Mouse (Mus musculus): ENCODE data around the gene Psmb8. TPM values are rescaled to one million over a fixed set of nuclear protein-coding genes. Genes with fewer than 3 reads are reported as not detected.

Gene Psmb8
- polyA plus RNA-seq, 1 experiment from 2014 or later, result 18.5 TPM

DNA sequence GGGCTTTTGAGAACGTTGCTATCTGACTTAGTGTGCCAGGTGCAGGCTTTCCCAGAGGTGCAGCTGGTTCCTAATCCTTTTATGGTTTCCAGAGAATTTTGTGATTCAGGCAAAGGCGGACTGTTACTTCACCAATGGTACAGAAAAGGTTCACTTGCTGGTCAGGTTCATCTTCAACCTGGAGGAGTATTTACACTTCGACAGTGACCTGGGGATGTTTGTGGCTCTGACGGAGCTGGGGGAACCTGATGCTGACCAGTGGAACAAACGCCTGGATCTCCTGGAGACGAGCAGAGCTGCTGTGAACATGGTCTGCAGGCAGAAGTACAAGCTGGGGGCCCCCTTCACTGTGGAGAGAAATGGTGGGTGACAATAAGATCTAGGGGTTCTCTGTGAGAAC, 43.4 kb downstream of the Psmb8 start:
- Histone ChIP-seq H3K9ac (ENCODE audit: low read depth, low read length) (no peak overlapping the region), H3K4me3 (ENCODE audit: low read depth, low read length) (no peak overlapping the region), H3K4me2 (ENCODE audit: low read depth, low read length) (no peak overlapping the region), H3K27ac (ENCODE audit: low read length) (no peak overlapping the region), H3K27me3 (ENCODE audit: control insufficient read depth, insufficient read depth, low read depth, low read length) (no peaks in the 10 kb centered on the region), H3K4me1 (ENCODE audit: control insufficient read depth, low read depth, low read length) (no peaks in the 10 kb centered on the region), H3K9me3 (replicated peaks; ENCODE audit: control insufficient read depth, low read length) (no peaks in the 10 kb centered on the region), H3K36me3 (ENCODE audit: control insufficient read depth, insufficient read depth) (no peaks in the 10 kb centered on the region)
- ATAC-seq (ENCODE audit: low read depth), result no peak
- 50% methylated on average over 6 of the region's 6 CpGs for WGBS (ENCODE audit: insufficient replicate concordance)

- 59% methylated on average over 4 of the region's 4 CpGs for WGBS (ENCODE audit: insufficient replicate concordance)
Observed at GRCm38 (mm10) chr17:34244656-34245055, 47.1 kb downstream of the Psmb8 start.

DNA sequence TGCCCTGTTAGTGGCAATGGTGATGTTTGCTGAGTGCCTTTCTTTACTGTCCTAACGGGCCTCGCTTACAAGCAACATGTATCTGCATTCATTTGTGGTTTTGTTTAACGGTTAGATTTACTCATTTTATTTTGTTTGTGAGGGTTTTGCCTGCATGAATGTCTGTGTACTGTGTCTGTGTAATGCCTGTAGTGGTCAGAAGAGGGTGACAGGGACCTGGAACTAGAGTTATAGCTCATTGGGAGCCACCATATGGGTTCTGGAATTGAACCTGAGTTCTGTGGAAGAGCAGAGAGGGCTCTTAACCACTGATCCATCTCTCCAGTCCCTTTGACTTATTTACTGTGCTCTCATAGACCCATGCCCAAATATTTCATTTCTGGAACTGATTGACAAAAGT, 49.5 kb downstream of the Psmb8 start:
- Histone ChIP-seq H3K4me1 (ENCODE audit: control insufficient read depth, low read depth, low read length) (no peaks in the 10 kb centered on the region), H3K9ac (ENCODE audit: low read depth, low read length) (no peak overlapping the region), H3K27ac (ENCODE audit: low read length) (no peak overlapping the region), H3K9me3 (replicated peaks; ENCODE audit: control insufficient read depth, low read length) (no peaks in the 10 kb centered on the region), H3K36me3 (ENCODE audit: control insufficient read depth, insufficient read depth) (no peaks in the 10 kb centered on the region), H3K4me2 (ENCODE audit: low read depth, low read length) (no peak overlapping the region), H3K27me3 (ENCODE audit: control insufficient read depth, insufficient read depth, low read depth, low read length) (no peaks in the 10 kb centered on the region), H3K4me3 (ENCODE audit: low read depth, low read length) (no peak overlapping the region)
- ATAC-seq (ENCODE audit: low read depth), result no peak
- 60% methylated on average over 3 of the region's 3 CpGs for whole genome bisulfite sequencing (ENCODE audit: insufficient replicate concordance)

More at GRCm38 (mm10) chr17:34244656-34245055, 47.1 kb downstream of the Psmb8 start:
- no peaks in the 10 kb centered on the region for H3K9me3 ChIP-seq (replicated peaks; ENCODE audit: control insufficient read depth, low read length)
- no peaks in the 10 kb centered on the region for H3K36me3 ChIP-seq (ENCODE audit: control insufficient read depth, insufficient read depth)
- H3K4me1 ChIP-seq (ENCODE audit: control insufficient read depth, low read depth, low read length), result no peaks in the 10 kb centered on the region
- H3K9ac ChIP-seq (ENCODE audit: low read depth, low read length), result no peak overlapping the region
- no peaks in the 10 kb centered on the region for H3K27me3 ChIP-seq (ENCODE audit: control insufficient read depth, insufficient read depth, low read depth, low read length)
- no peak for ATAC-seq (ENCODE audit: low read depth)
- no peak overlapping the region for H3K27ac ChIP-seq (ENCODE audit: low read length)
- H3K4me3 ChIP-seq (ENCODE audit: low read depth, low read length), result no peak overlapping the region
- no peak overlapping the region for H3K4me2 ChIP-seq (ENCODE audit: low read depth, low read length)

GRCm38 (mm10) chr17:34248764-34249163, 51.2 kb downstream of the Psmb8 start:
- Histone ChIP-seq H3K4me2 (ENCODE audit: low read depth, low read length) (no peak overlapping the region), H3K27me3 (ENCODE audit: control insufficient read depth, insufficient read depth, low read depth, low read length) (no peaks in the 10 kb centered on the region), H3K36me3 (ENCODE audit: control insufficient read depth, insufficient read depth) (no peaks in the 10 kb centered on the region), H3K4me1 (ENCODE audit: control insufficient read depth, low read depth, low read length) (no peaks in the 10 kb centered on the region), H3K4me3 (ENCODE audit: low read depth, low read length) (no peak overlapping the region), H3K27ac (ENCODE audit: low read length) (no peak overlapping the region), H3K9me3 (replicated peaks; ENCODE audit: control insufficient read depth, low read length) (no peaks in the 10 kb centered on the region), H3K9ac (ENCODE audit: low read depth, low read length) (no peak overlapping the region)
- ATAC-seq (ENCODE audit: low read depth), result no peak
- 9% methylated on average over 2 of the region's 2 CpGs for WGBS (ENCODE audit: insufficient replicate concordance)

DNA sequence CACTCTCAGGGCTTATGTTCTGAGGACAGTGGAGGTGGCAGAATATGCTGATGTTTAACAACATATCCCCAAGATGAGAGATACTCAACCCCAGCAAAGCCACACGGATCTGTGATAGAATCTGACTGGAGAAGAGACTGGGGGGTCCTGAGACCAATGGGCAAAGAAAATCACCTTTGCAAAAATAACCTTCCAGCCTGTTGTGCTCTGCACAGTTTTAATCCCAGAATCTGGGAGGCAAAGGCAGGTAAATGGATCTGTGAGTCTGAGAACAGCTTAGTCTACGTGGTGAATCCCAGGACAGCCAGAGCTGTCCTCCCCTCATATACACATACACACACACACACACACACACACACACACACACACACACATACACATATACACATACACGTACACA, 51.8 kb downstream of the Psmb8 start:
- Histone ChIP-seq H3K4me1 (ENCODE audit: control insufficient read depth, low read depth, low read length) (no peaks in the 10 kb centered on the region), H3K27me3 (ENCODE audit: control insufficient read depth, insufficient read depth, low read depth, low read length) (no peaks in the 10 kb centered on the region), H3K36me3 (ENCODE audit: control insufficient read depth, insufficient read depth) (no peaks in the 10 kb centered on the region), H3K9me3 (replicated peaks; ENCODE audit: control insufficient read depth, low read length) (no peaks in the 10 kb centered on the region), H3K4me2 (ENCODE audit: low read depth, low read length) (no peak overlapping the region), H3K27ac (ENCODE audit: low read length) (no peak overlapping the region), H3K4me3 (ENCODE audit: low read depth, low read length) (no peak overlapping the region), H3K9ac (ENCODE audit: low read depth, low read length) (no peak overlapping the region)
- ATAC-seq (ENCODE audit: low read depth), result no peak
- WGBS (ENCODE audit: insufficient replicate concordance), result 29% methylated on average over 3 of the region's 3 CpGs

GRCm38 (mm10) chr17:34249878-34250277, 52.4 kb downstream of the Psmb8 start:
- 18% methylated on average over 4 of the region's 4 CpGs for WGBS (ENCODE audit: insufficient replicate concordance)
- Histone ChIP-seq H3K4me1 (ENCODE audit: control insufficient read depth, low read depth, low read length) (no peaks in the 10 kb centered on the region), H3K4me2 (ENCODE audit: low read depth, low read length) (no peak overlapping the region), H3K36me3 (ENCODE audit: control insufficient read depth, insufficient read depth) (no peaks in the 10 kb centered on the region), H3K4me3 (ENCODE audit: low read depth, low read length) (no peak overlapping the region), H3K9me3 (replicated peaks; ENCODE audit: control insufficient read depth, low read length) (no peaks in the 10 kb centered on the region), H3K27me3 (ENCODE audit: control insufficient read depth, insufficient read depth, low read depth, low read length) (no peaks in the 10 kb centered on the region), H3K27ac (ENCODE audit: low read length) (no peak overlapping the region), H3K9ac (ENCODE audit: low read depth, low read length) (no peak overlapping the region)
- no peak for ATAC-seq (ENCODE audit: low read depth)

Other genes with a start within 250 kb of the Psmb8 start
- 2.2 and 2.3 TPM in 2 replicates for gene B3galt4, start 246.2 kb upstream of the Psmb8 start, polyA plus RNA-seq (2015; fragmentation: Nextera tagmentation; extraction: Ambion mirVana)
- gene Vps52, start 241.9 kb upstream of the Psmb8 start, polyA plus RNA-seq (2015; fragmentation: Nextera tagmentation; extraction: Ambion mirVana), result 21.3 and 21.9 TPM in 2 replicates
- gene Rps18, start 241.7 kb upstream of the Psmb8 start, polyA plus RNA-seq (2015; fragmentation: Nextera tagmentation; extraction: Ambion mirVana), result 904 and 1,002 TPM in 2 replicates
- 126 and 139 TPM in 2 replicates for gene H2-K1, start 197.4 kb upstream of the Psmb8 start, polyA plus RNA-seq (2015; fragmentation: Nextera tagmentation; extraction: Ambion mirVana)
- gene Ring1, start 173.0 kb upstream of the Psmb8 start, polyA plus RNA-seq (2015; fragmentation: Nextera tagmentation; extraction: Ambion mirVana), result 3.2 and 4.0 TPM in 2 replicates
- 30.1 and 32.2 TPM in 2 replicates for gene H2-Ke6, start 169.7 kb upstream of the Psmb8 start, polyA plus RNA-seq (2015; fragmentation: Nextera tagmentation; extraction: Ambion mirVana)
- gene Slc39a7, start 166.0 kb upstream of the Psmb8 start, polyA plus RNA-seq (2015; fragmentation: Nextera tagmentation; extraction: Ambion mirVana), result 58.8 and 59.8 TPM in 2 replicates
- 14.7 and 15.7 TPM in 2 replicates for gene Rxrb, start 165.9 kb upstream of the Psmb8 start, polyA plus RNA-seq (2015; fragmentation: Nextera tagmentation; extraction: Ambion mirVana)
- 0.26 and 0.27 TPM in 2 replicates for gene Col11a2, start 158.3 kb upstream of the Psmb8 start, polyA plus RNA-seq (2015; fragmentation: Nextera tagmentation; extraction: Ambion mirVana)
- gene H2-Oa, start 105.4 kb upstream of the Psmb8 start, polyA plus RNA-seq (2015; fragmentation: Nextera tagmentation; extraction: Ambion mirVana), result 0.43 and 0.57 TPM in 2 replicates
- gene H2-DMa, start 78.2 kb upstream of the Psmb8 start, polyA plus RNA-seq (2015; fragmentation: Nextera tagmentation; extraction: Ambion mirVana), result 5.3 and 5.5 TPM in 2 replicates
- gene Brd2, start 75.1 kb upstream of the Psmb8 start, polyA plus RNA-seq (2015; fragmentation: Nextera tagmentation; extraction: Ambion mirVana), result 32.0 and 35.8 TPM in 2 replicates
- gene H2-DMb2, start 54.4 kb upstream of the Psmb8 start, polyA plus RNA-seq (2015; fragmentation: Nextera tagmentation; extraction: Ambion mirVana), result 0.74 and 1.0 TPM in 2 replicates
- gene H2-DMb1, start 44.6 kb upstream of the Psmb8 start, polyA plus RNA-seq (2015; fragmentation: Nextera tagmentation; extraction: Ambion mirVana), result 1.3 and 1.5 TPM in 2 replicates
- gene Tap1, start 10.2 kb upstream of the Psmb8 start, polyA plus RNA-seq (2015; fragmentation: Nextera tagmentation; extraction: Ambion mirVana), result 3.8 and 4.2 TPM in 2 replicates
- 9.6 and 9.7 TPM in 2 replicates for gene Psmb9, start 10.0 kb upstream of the Psmb8 start, polyA plus RNA-seq (2015; fragmentation: Nextera tagmentation; extraction: Ambion mirVana)
- gene Tap2, start 5.8 kb downstream of the Psmb8 start, polyA plus RNA-seq (2015; fragmentation: Nextera tagmentation; extraction: Ambion mirVana), result 6.7 TPM in 2 replicates
- gene H2-Ob, start 41.2 kb downstream of the Psmb8 start, polyA plus RNA-seq (2015; fragmentation: Nextera tagmentation; extraction: Ambion mirVana), result 0.44 and 0.54 TPM in 2 replicates
- gene H2-Ab1, start 60.0 kb downstream of the Psmb8 start, polyA plus RNA-seq (2015; fragmentation: Nextera tagmentation; extraction: Ambion mirVana), result 8.9 and 12.0 TPM in 2 replicates
- 4.3 and 4.7 TPM in 2 replicates for gene H2-Aa, start 90.1 kb downstream of the Psmb8 start, polyA plus RNA-seq (2015; fragmentation: Nextera tagmentation; extraction: Ambion mirVana)
- gene H2-Eb1, start 108.1 kb downstream of the Psmb8 start, polyA plus RNA-seq (2015; fragmentation: Nextera tagmentation; extraction: Ambion mirVana), result 3.1 and 3.2 TPM in 2 replicates
- not detected in 2 replicates for gene H2-Eb2, start 127.9 kb downstream of the Psmb8 start, polyA plus RNA-seq (2015; fragmentation: Nextera tagmentation; extraction: Ambion mirVana)
- 0.04 and 0.13 TPM in 2 replicates for gene Btnl2, start 157.1 kb downstream of the Psmb8 start, polyA plus RNA-seq (2015; fragmentation: Nextera tagmentation; extraction: Ambion mirVana)
- 0.06 and 0.31 TPM in 2 replicates for gene Btnl1, start 179.4 kb downstream of the Psmb8 start, polyA plus RNA-seq (2015; fragmentation: Nextera tagmentation; extraction: Ambion mirVana)
- 0.12 and 0.16 TPM in 2 replicates for gene BC051142, start 201.1 kb downstream of the Psmb8 start, polyA plus RNA-seq (2015; fragmentation: Nextera tagmentation; extraction: Ambion mirVana)